Mouse (Mus musculus) ES-Bruce4 (cell line): ENCODE measurements around the gene Mesp2. TPM values are rescaled to one million over a fixed set of nuclear protein-coding genes. Genes with fewer than 3 reads are reported as not detected.

Experiments used
- H3K27ac ChIP-seq: 2 replicates; pipeline ENCODE4 v1.5.1; 2012; ENCODE audit warnings: low read length, inconsistent platforms; ENCODE audit not compliant: insufficient read depth
- H3K27me3 ChIP-seq: 2 replicates; pipeline ENCODE4 v1.6.1; 2012; ENCODE audit warnings: mild to moderate bottlenecking, low read length, inconsistent platforms; ENCODE audit not compliant: control insufficient read depth, poor library complexity, insufficient read depth, severe bottlenecking
- H3K36me3 ChIP-seq: 2 replicates; pipeline ENCODE4 v1.6.1; 2012; ENCODE audit warnings: inconsistent platforms, mild to moderate bottlenecking, low read length, moderate library complexity; ENCODE audit not compliant: control insufficient read depth, poor library complexity, insufficient read depth, severe bottlenecking
- H3K4me1 ChIP-seq: one replicate; pipeline ENCODE4 v1.8.1; 2011; ENCODE audit warnings: low read length; ENCODE audit not compliant: control insufficient read depth, insufficient read depth
- H3K4me3 ChIP-seq: 2 replicates; pipeline ENCODE4 v1.5.1; 2011; ENCODE audit warnings: low read depth, mild to moderate bottlenecking, low read length
- H3K9ac ChIP-seq: 2 replicates; pipeline ENCODE4 v1.6.1; 2012; ENCODE audit warnings: low read depth, mild to moderate bottlenecking, inconsistent platforms; ENCODE audit not compliant: poor library complexity, severe bottlenecking
- H3K9me3 ChIP-seq: replicated peaks from 2 replicates; pipeline ENCODE4 v1.6.1; 2012; ENCODE audit warnings: mild to moderate bottlenecking, low read length, inconsistent platforms; ENCODE audit not compliant: control insufficient read depth, poor library complexity, insufficient read depth, severe bottlenecking
- CTCF ChIP-seq: IDR thresholded peaks from one replicate; pipeline ENCODE4 v1.8.1; 2011; ENCODE audit warnings: low read depth, low read length
- EP300 ChIP-seq: IDR thresholded peaks from 2 replicates; pipeline ENCODE4 v1.6.1; 2011; ENCODE audit warnings: low read depth, low read length; ENCODE audit not compliant: insufficient read depth
- POLR2A ChIP-seq: IDR thresholded peaks from one replicate; pipeline ENCODE4 v1.8.1; 2011; ENCODE audit warnings: low read length; ENCODE audit not compliant: insufficient read depth
- polyA plus RNA-seq: library from polyadenylated mRNA; stranded (reverse); fragments of >200 nt; gene quantifications from 2 replicates; pipeline ENCODE4 v1.2.4, GENCODE M21; 2011; ENCODE audit warnings: low read depth; ENCODE audit not compliant: missing spikeins, insufficient read depth, insufficient read length

The Mesp2 gene
- polyA plus RNA-seq, 1 experiment, result 1.2 TPM

DNA sequence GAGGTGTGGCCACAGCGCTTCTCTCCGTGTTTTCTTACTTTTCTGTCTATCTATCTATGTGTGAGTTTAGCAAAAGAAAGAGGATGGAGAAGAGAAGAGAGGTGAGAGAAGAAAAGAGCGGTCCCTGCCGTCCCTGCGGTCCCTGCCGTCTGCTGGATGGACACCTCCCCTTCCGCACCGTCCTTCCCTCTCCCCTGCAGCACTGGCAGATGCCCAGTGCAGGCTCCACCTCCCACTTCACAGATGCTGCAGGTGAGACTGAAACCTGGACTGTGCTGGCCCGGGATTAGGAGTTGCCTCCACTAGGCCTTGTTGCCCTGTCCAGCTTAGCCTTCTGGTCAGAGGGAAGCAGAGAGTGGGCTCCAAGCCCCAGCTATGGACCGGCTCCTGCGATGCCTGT, 9.1 kb upstream of the Mesp2 start:
- TF ChIP-seq EP300 (no peak), POLR2A (no peak), CTCF (no peak)
- Histone ChIP-seq H3K4me1 (peaks cover 1% of the 10 kb centered on the region), H3K27ac (no peak overlapping the region), H3K4me3 (no peak overlapping the region), H3K9me3 (no peaks in the 10 kb centered on the region), H3K36me3 (no peaks in the 10 kb centered on the region), H3K27me3 (no peaks in the 10 kb centered on the region), H3K9ac (no peak overlapping the region)

DNA sequence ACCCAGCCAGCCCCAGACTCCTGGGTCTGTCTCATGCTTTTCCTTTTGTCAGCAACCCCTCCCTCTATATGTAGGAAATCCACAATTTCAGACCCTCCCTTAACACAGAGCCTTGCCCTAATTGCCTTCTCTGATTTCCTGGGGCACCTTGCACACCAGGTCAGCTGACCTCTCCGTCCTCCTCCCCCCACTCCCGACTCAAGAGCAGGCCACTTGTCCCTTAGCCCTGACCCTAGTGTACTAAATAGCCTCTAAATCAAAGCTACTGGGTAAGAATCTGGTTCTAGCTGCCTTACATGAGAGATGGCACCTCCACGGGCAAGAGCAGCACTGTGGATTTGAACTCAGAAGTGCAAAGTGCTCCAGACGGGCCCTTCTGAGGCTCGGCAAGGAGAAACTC, 8.5 kb upstream of the Mesp2 start:
- no peak for TF ChIP-seq CTCF
- TF ChIP-seq EP300, result no peak
- no peak for TF ChIP-seq POLR2A
- no peak overlapping the region for H3K4me3 ChIP-seq
- no peaks in the 10 kb centered on the region for H3K9me3 ChIP-seq
- no peaks in the 10 kb centered on the region for H3K27me3 ChIP-seq
- H3K27ac ChIP-seq, result no peak overlapping the region
- peaks cover 1% of the 10 kb centered on the region for H3K4me1 ChIP-seq
- no peak overlapping the region for H3K9ac ChIP-seq
- no peaks in the 10 kb centered on the region for H3K36me3 ChIP-seq

- H3K4me1 ChIP-seq, result peaks cover 1% of the 10 kb centered on the region
- no peaks in the 10 kb centered on the region for H3K27me3 ChIP-seq
- no peak overlapping the region for H3K4me3 ChIP-seq
- H3K9ac ChIP-seq, result no peak overlapping the region
- H3K27ac ChIP-seq, result no peak overlapping the region
- TF ChIP-seq EP300, result no peak
- TF ChIP-seq CTCF, result no peak
- no peak for TF ChIP-seq POLR2A
- no peaks in the 10 kb centered on the region for H3K9me3 ChIP-seq
- no peaks in the 10 kb centered on the region for H3K36me3 ChIP-seq
Measured at GRCm38 (mm10) chr7:79803887-79804286, 6.6 kb upstream of the Mesp2 start.

GRCm38 (mm10) chr7:79808561-79808960, 2.0 kb upstream of the Mesp2 start:
- Histone ChIP-seq H3K9ac (no peak overlapping the region), H3K4me3 (no peak overlapping the region), H3K27me3 (no peaks in the 10 kb centered on the region; the same call in 1 of the 2 replicates), H3K27ac (no peak overlapping the region), H3K9me3 (no peaks in the 10 kb centered on the region), H3K4me1 (no peaks in the 10 kb centered on the region), H3K36me3 (no peaks in the 10 kb centered on the region)
- no peak for TF ChIP-seq CTCF
- no peak for TF ChIP-seq EP300
- no peak for TF ChIP-seq POLR2A

DNA sequence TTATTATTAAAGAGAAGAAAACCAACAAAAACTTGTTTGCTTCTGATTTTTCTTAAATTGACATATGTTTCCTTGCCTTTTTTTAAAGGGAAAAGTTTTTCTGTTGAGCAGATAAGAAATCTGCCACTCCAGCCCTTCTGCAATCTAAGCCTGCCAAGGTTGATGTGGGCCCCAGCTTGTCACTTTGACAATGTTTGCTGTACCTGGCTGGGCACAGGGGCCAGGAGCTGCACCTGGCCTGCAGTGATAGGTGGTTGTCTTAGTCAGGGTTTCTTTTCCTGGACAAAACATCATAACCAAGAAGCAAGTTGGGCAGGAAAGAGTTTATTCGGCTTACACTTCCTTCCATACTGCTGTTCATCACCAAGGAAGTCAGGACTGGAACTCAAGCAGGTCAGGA, 2.9 kb downstream of the Mesp2 start:
- Histone ChIP-seq H3K4me1 (peaks cover under 1% of the 10 kb centered on the region), H3K36me3 (no peaks in the 10 kb centered on the region), H3K27me3 (no peaks in the 10 kb centered on the region; the same call in 1 of the 2 replicates), H3K9ac (no peak overlapping the region), H3K4me3 (no peak overlapping the region), H3K9me3 (no peaks in the 10 kb centered on the region), H3K27ac (no peak overlapping the region)
- TF ChIP-seq EP300 (no peak), POLR2A (no peak)

GRCm38 (mm10) chr7:79818321-79818720, 7.8 kb downstream of the Mesp2 start:
- Histone ChIP-seq H3K9ac (no peak overlapping the region), H3K27ac (0 out of 2 replicates have a peak overlapping the region, but pooled peaks have one; percentile 37), H3K27me3 (no peaks in the 10 kb centered on the region), H3K4me1 (peaks cover 10% of the 10 kb centered on the region), H3K9me3 (no peaks in the 10 kb centered on the region), H3K4me3 (no peak overlapping the region), H3K36me3 (no peaks in the 10 kb centered on the region)
- TF ChIP-seq POLR2A, result no peak
- TF ChIP-seq CTCF, result no peak
- TF ChIP-seq EP300, result no peak
